Mouse (Mus musculus) stomach, embryonic 14.5 days (tissue): Measurements from ENCODE around the gene Glyctk. TPM values are rescaled to one million over a fixed set of nuclear protein-coding genes. Genes with fewer than 3 reads are reported as not detected.

ENCODE experiments used
- ATAC-seq: fragments of 200-750 bp; cut with Nextera tagmentation; 2 replicates; pipeline ENCODE4 v1.8.0; 2017; ENCODE audit warnings: low read depth, moderate TSS enrichment; ENCODE audit not compliant: insufficient number of reproducible peaks, insufficient read depth, low FRiP score
- H3K27ac ChIP-seq: fragments of 300-500 bp; sonication (generic); 2 replicates; pipeline ENCODE4 v1.5.1; 2014; ENCODE audit warnings: mild to moderate bottlenecking, low read length, moderate library complexity, mixed read lengths
- H3K27me3 ChIP-seq: fragments of 300-500 bp; sonication (generic); 2 replicates; pipeline ENCODE4 v1.6.1; 2014; ENCODE audit warnings: low read length, control low read depth, mixed read lengths; ENCODE audit not compliant: control insufficient read depth, insufficient read depth
- H3K36me3 ChIP-seq: fragments of 300-500 bp; sonication (generic); 2 replicates; pipeline ENCODE4 v1.6.1; 2014; ENCODE audit warnings: mild to moderate bottlenecking, control low read depth, low read length, moderate library complexity, mixed read lengths; ENCODE audit not compliant: control insufficient read depth, insufficient read depth
- H3K4me1 ChIP-seq: fragments of 300-500 bp; sonication (generic); 2 replicates; pipeline ENCODE4 v1.6.1; 2014; ENCODE audit warnings: low read length, control low read depth, mixed read lengths; ENCODE audit not compliant: control insufficient read depth, insufficient read depth
- H3K4me2 ChIP-seq: fragments of 300-500 bp; sonication (generic); replicated peaks from 2 replicates; pipeline ENCODE4 v1.6.1; 2014; ENCODE audit warnings: low read depth, low read length, control low read depth
- H3K4me3 ChIP-seq: fragments of 300-500 bp; sonication (generic); 2 replicates; pipeline ENCODE4 v1.5.1; 2014; ENCODE audit warnings: low read depth, low read length, control low read depth
- H3K9ac ChIP-seq: fragments of 300-500 bp; sonication (generic); replicated peaks from 2 replicates; pipeline ENCODE4 v1.6.1; 2014; ENCODE audit warnings: low read depth, mild to moderate bottlenecking, control low read depth, low read length, moderate library complexity, mixed read lengths
- H3K9me3 ChIP-seq: fragments of 300-500 bp; sonication (generic); 2 replicates; pipeline ENCODE4 v1.6.1; 2016; ENCODE audit warnings: low read depth, low read length, control low read depth; ENCODE audit not compliant: control insufficient read depth
- WGBS: fragments of 180-500 bp; shearing (Covaris S2); extraction: QIAGEN DNeasy Blood & Tissue Kit; methylation state at CpG from one replicate; pipeline ENCODE4 v1.1.7; 2014; 5-methylcytosine and 5-hydroxymethylcytosine counted together
- polyA plus RNA-seq: library from polyadenylated mRNA; unstranded; fragments of >200 nt; fragmentation: Nextera tagmentation; extraction: Ambion mirVana; gene quantifications from 2 replicates; pipeline ENCODE4 v1.2.1, GENCODE M21; 2014

The Glyctk gene
- polyA plus RNA-seq, 1 experiment from 2014 or later = 1.2 TPM

DNA sequence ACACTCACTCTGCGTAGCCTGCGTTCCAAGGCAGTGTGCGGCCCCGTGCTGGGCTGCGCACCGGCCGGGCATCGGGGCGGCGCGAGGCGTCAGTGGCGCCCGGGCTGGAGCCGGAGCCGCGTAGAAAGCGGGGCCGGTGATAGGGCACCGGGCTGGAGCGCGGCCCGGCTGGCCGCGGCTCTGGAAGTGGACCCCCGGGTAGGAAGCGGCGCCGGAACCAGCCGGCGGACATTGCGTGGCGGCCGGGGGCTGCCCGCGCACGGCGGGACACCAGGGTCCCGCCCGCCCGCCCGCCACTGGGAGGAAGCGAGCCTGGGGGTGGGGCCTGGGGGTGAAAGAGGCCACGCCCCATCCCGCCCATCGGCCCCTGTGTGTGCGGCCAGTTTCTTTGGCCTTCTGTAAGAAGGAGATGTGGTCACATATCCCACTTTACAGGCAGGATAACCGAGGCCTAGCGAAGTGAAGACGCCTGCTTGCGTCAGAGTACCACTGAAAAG lies 41.1 kb upstream of the Glyctk start:
- ATAC-seq = peak; percentile 64
- WGBS = under 1% methylated on average over 48 of the region's 51 CpGs

DNA sequence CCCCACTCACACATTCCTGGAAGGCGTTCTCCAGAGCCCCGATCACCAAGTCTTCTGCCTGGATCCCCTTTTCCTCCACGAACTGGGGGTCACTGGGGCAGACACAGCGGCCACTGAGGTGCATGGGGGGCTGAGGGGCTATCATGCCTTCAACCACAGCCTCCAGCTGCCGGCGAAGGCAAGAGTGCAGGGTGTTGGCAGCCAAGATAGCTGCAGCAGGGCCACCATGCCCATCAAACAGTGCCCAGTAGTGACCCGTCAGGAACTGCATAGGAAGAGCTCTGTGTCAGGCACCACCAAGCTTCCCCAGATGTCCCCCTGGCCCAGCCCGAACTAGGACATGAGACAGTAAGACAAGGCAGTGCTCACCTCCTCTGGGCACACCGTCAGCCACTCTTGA lies 39.8 kb upstream of the Glyctk start:
- no peaks in the 10 kb centered on the region for H3K27me3 ChIP-seq
- H3K9ac ChIP-seq = no peak overlapping the region
- WGBS = 83% methylated on average over 9 of the region's 9 CpGs
- peaks cover 18% of the 10 kb centered on the region; the same call in 1 of the 2 replicates for H3K36me3 ChIP-seq
- H3K27ac ChIP-seq = no peak overlapping the region
- no peaks in the 10 kb centered on the region for H3K9me3 ChIP-seq
- ATAC-seq = no peak
- peaks cover 15% of the 10 kb centered on the region for H3K4me1 ChIP-seq
- H3K4me2 ChIP-seq = peak overlapping the region; percentile 68
- no peak overlapping the region for H3K4me3 ChIP-seq

More for the DNA sequence above, 41.1 kb upstream of the Glyctk start:
- Histone ChIP-seq H3K9me3 (no peaks in the 10 kb centered on the region), H3K4me2 (peak overlapping the region; percentile 68), H3K9ac (peak overlapping the region; percentile 64), H3K4me1 (peaks cover 22% of the 10 kb centered on the region), H3K27ac (no peak overlapping the region), H3K27me3 (no peaks in the 10 kb centered on the region), H3K4me3 (peak overlapping the region; percentile 54), H3K36me3 (peaks cover 14% of the 10 kb centered on the region; the same call in 1 of the 2 replicates)

DNA sequence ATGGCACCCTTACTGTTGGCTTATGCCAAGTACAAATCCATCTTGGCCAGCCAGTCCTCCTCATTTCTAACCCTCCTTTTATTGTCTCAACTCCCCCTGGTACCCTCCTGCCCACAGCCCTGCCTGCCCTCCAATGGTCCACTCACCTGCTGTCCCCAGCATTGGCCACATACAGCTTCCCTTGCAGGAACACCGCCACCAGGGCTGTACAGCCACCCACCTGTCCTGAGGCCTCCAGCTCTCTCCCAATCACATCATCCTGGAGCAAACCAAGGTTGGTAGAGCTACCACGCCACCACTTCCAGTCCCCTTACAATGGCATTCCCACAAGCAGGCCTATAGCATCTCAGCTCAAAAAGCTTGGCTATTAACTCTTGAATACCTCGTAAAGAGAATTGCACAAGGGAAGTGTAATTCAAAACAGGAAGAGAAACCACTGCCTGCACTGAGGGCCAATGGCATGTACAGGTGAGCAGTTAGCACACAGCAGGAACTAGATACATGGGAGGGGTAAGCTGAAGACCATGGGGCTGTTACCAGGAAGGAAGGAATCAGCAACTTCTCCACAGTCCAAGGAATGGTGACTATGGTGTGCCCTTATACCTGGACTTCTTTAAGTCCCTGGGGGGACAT lies 39.3 kb upstream of the Glyctk start:
- Histone ChIP-seq H3K27me3 (no peaks in the 10 kb centered on the region), H3K4me3 (no peak overlapping the region), H3K4me2 (no peak overlapping the region), H3K9me3 (no peaks in the 10 kb centered on the region), H3K27ac (no peak overlapping the region), H3K36me3 (peaks cover 20% of the 10 kb centered on the region; the same call in 1 of the 2 replicates), H3K9ac (no peak overlapping the region), H3K4me1 (peaks cover 15% of the 10 kb centered on the region)
- 92% methylated on average over 3 of the region's 3 CpGs for WGBS
- no peak for ATAC-seq

DNA sequence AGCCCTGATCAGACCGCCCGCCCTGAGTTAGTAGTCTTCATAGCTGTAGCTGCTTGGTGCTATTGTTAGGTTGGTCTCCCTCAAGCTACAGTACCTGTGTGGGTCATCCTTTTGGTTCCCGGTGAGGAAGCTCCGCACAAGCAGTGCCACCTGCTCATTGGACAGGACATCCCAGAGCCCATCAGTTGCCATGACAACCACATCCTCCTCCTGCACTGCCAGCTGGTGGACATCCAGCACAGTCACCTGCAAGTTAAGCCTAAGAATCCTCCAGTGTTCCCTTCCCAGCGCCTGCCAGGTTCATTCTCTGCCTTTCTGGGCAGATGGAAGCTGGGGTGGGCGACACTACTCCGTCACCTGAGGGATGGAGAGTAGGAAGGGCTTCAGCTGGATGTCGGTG lies 37.8 kb upstream of the Glyctk start:
- ATAC-seq = no peak
- no peak overlapping the region for H3K9ac ChIP-seq
- H3K27ac ChIP-seq = no peak overlapping the region
- 84% methylated on average over 8 of the region's 8 CpGs for WGBS
- H3K4me3 ChIP-seq = no peak overlapping the region
- no peaks in the 10 kb centered on the region for H3K27me3 ChIP-seq
- H3K4me1 ChIP-seq = peaks cover 15% of the 10 kb centered on the region
- no peaks in the 10 kb centered on the region for H3K9me3 ChIP-seq
- no peak overlapping the region for H3K4me2 ChIP-seq
- peaks cover 34% of the 10 kb centered on the region for H3K36me3 ChIP-seq

DNA sequence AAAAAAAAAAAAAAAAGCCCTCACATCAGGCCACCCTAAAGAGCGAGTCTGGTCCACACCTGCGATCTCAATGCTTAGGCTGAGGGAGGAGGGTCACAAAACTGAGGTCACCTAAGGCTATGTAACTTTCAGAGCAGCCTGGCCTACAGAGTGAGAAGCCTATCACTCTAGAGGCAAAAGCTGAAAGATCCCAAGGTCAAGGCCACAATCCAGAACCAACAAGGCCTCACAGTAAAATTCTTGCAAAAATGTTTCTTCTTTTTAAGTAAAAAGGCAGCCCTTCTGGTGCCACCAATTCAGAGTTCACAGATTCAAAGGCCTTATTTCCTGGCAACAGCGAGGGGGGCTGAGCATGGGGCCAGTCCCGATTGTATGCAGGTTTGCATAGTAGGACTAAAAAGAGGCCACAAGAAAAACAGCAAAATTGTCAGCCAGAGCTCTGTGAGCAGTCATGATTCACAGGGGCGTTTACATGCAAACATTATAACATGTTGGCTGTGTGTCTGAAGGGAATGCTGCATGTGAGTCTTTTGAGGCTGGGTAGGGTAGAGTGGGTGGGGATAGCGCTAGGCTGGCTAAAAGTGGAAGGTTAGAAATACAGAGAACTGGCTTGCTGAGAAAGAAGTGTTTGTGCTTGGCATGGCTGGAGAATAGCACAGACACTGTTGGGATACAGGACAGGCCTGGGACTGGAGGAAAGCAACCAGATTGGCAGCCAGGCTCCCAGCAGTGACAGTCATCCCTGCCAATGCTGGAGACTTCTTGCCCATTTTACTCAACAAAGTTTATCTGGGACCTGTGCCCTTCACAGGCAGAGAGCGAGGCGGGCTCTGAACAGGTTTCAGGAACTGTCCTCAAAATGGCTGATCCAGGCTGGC lies 36.2 kb upstream of the Glyctk start:
- no peak overlapping the region for H3K9ac ChIP-seq
- H3K4me2 ChIP-seq = no peak overlapping the region
- no peak for ATAC-seq
- no peak overlapping the region for H3K4me3 ChIP-seq
- peaks cover 9% of the 10 kb centered on the region for H3K4me1 ChIP-seq
- H3K27me3 ChIP-seq = no peaks in the 10 kb centered on the region
- WGBS = 83% methylated on average over 8 of the region's 8 CpGs
- no peaks in the 10 kb centered on the region for H3K9me3 ChIP-seq
- H3K27ac ChIP-seq = no peak overlapping the region
- H3K36me3 ChIP-seq = peaks cover 49% of the 10 kb centered on the region

DNA sequence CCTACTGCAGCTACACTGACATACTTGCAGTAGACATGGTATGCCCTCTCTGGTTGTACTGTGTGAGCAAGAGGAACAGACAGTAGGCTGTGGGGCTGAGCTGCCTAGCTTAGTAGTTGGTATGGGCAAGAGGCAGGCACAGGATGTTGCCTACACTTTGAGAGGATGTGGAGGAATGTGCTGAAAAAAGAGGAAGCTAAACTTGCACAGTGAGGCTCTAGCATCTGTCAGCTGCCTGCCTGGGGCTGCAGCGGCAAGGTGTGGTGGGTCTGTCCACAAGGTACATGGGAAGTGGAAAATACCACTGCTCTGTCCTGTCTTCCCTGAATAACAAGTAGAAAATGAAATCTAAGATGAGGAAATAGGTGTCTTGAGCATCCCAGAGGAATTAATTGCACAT lies 35.1 kb upstream of the Glyctk start:
- H3K4me2 ChIP-seq = no peak overlapping the region
- 92% methylated on average over 1 of the region's 1 CpGs for WGBS
- no peak overlapping the region for H3K9ac ChIP-seq
- no peak overlapping the region for H3K27ac ChIP-seq
- H3K4me1 ChIP-seq = 0 out of 2 replicates have a peak, but pooled peaks cover 3% of the 10 kb centered on the region
- H3K4me3 ChIP-seq = no peak overlapping the region
- H3K36me3 ChIP-seq = peaks cover 61% of the 10 kb centered on the region
- no peak for ATAC-seq
- no peaks in the 10 kb centered on the region for H3K9me3 ChIP-seq
- H3K27me3 ChIP-seq = no peaks in the 10 kb centered on the region

DNA sequence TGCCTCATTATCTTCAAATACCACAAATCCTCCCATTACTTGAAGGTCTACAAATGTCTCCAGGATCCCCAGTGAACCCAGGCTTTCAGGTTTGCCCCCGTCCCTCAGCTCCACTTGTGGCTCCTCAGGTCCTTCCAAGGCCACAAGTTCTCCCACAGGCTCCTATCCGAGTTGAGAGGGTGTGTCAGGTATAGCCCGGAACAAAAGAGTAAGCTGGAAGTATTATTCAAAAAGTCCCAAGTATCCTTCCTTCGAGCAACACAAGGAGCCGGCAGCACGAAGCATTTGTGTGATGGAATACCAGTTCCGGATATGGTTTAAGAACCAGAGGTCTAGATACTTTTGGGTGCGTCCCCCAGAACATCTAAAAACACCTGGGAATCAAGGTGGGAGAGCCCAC lies 34.1 kb upstream of the Glyctk start:
- H3K36me3 ChIP-seq = peaks cover 70% of the 10 kb centered on the region
- no peak overlapping the region for H3K9ac ChIP-seq
- WGBS = 87% methylated on average over 8 of the region's 8 CpGs
- no peak overlapping the region for H3K27ac ChIP-seq
- H3K4me1 ChIP-seq = no peaks in the 10 kb centered on the region
- no peaks in the 10 kb centered on the region for H3K27me3 ChIP-seq
- no peak for ATAC-seq
- H3K4me2 ChIP-seq = no peak overlapping the region
- no peak overlapping the region for H3K4me3 ChIP-seq
- no peaks in the 10 kb centered on the region for H3K9me3 ChIP-seq

DNA sequence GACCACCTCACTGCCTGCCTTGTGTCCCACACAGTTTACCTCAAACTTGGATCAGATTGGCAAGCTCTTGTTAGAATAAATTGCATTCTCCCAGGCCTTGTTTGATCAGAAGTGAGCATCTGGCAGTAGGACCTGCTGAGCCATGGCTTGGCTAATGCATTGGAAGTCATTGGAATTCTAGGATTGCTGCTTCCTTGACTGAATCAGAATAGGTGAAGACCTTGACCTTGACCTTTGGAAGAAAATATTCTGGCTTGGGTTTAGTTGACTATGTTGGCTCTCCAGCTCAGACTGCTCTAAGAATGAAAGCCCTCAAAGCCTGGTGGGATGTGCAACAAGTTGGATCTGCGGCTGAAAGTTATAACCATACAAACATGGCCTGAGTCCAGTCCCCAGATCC lies 33.4 kb upstream of the Glyctk start:
- no peak overlapping the region for H3K27ac ChIP-seq
- H3K4me1 ChIP-seq = no peaks in the 10 kb centered on the region
- H3K4me2 ChIP-seq = no peak overlapping the region
- peaks cover 71% of the 10 kb centered on the region for H3K36me3 ChIP-seq
- no peaks in the 10 kb centered on the region for H3K27me3 ChIP-seq
- no peak overlapping the region for H3K4me3 ChIP-seq
- no peak for ATAC-seq
- WGBS = 100% methylated on average over 1 of the region's 1 CpGs
- no peak overlapping the region for H3K9ac ChIP-seq
- H3K9me3 ChIP-seq = no peaks in the 10 kb centered on the region
